9 mouse cellular contexts compared by ENCODE assay signal in the genomic region with DNA sequence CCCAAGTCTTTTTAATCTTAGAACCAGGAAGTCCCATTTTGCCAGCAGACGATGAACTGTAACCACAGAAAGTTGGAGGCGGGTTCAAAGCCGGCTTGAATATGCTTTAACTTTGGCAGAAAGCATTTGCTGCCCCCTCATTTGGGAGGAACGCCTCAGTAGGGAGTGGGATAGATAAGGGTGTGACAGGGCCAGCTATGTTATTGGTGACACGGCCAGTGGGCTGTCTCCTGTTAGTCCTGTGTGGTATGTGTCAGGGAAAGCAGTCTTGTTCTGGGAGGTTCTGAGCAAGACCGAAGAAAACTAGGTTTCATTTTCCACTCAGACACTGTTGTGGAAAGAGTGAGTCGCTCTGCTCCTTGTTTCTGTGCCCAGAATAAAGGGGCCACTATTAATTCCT.
DNase-seq lines count a peak whose midpoint lies in the region; ATAC-seq and TF ChIP-seq lines count a peak whose summit lies in the region.
"Had no signal": no experiment of that assay in that cellular context is flagged by ENCODE, and none has a peak within 500 bp of the region (broad histone marks: within the 10 kb centered on the region; RNA-seq: fewer than 3 reads in every experiment).

No protein-coding gene starts in this region.

- H3K79me3 ChIP-seq in C2C12 (ENCODE audit: low read depth): no peaks in the 10 kb centered on the region

- no peak overlapping the region for H3K9ac ChIP-seq in embryonic facial prominence, embryonic 12.5 days
- H3K9ac ChIP-seq: neural tube, embryonic 13.5 days had no signal

- WGBS in embryonic facial prominence, embryonic 12.5 days: 50% methylated on average over 7 of the region's 7 CpGs
- 68% methylated on average over 7 of the region's 7 CpGs for WGBS in embryonic facial prominence, embryonic 10.5 days
- WGBS in lung, adult 2 months: 24% methylated on average over 7 of the region's 7 CpGs

- no peaks in the 10 kb centered on the region for H3K36me3 ChIP-seq in embryonic facial prominence, embryonic 12.5 days
- H3K36me3 ChIP-seq in embryonic facial prominence, embryonic 10.5 days (replicated peaks): no peaks in the 10 kb centered on the region
- H3K36me3 ChIP-seq in C2C12 (ENCODE audit: control insufficient read depth, insufficient read depth): no peaks in the 10 kb centered on the region
- H3K36me3 ChIP-seq: neural tube, embryonic 13.5 days had no signal

- H3K27ac ChIP-seq in embryonic facial prominence, embryonic 12.5 days: 0 out of 2 replicates have a peak overlapping the region, but pooled peaks have one; percentile 30
- no peak overlapping the region for H3K27ac ChIP-seq in embryonic facial prominence, embryonic 10.5 days (replicated peaks)
- H3K27ac ChIP-seq: neural tube, embryonic 13.5 days had no signal

- TF ChIP-seq CTCF in C2C12 (IDR thresholded peaks at IDR 0.05; ENCODE audit: control insufficient read depth, insufficient read depth, insufficient read length): no peak
- no peak for TF ChIP-seq CTCF in lung, adult 2 months (IDR thresholded peaks at IDR 0.05; ENCODE audit: insufficient read depth, low read length)

- no peaks in the 10 kb centered on the region for H3K27me3 ChIP-seq in embryonic facial prominence, embryonic 12.5 days
- H3K27me3 ChIP-seq in embryonic facial prominence, embryonic 10.5 days (replicated peaks; ENCODE audit: low read depth, poor library complexity, severe bottlenecking): 0 out of 2 replicates have a peak, but pooled peaks cover 6% of the 10 kb centered on the region
- no peaks in the 10 kb centered on the region for H3K27me3 ChIP-seq in C2C12 (ENCODE audit: control insufficient read depth, insufficient read depth, insufficient read length)
- H3K27me3 ChIP-seq: neural tube, embryonic 13.5 days had no signal

- no peak for DNase-seq in embryonic facial prominence, embryonic 10.5 days (ENCODE audit: low spot score)
- peak; percentile 26 for DNase-seq in gastrocnemius, postnatal 25 days
- DNase-seq in lung, adult 2 months: no peak
- no peak for DNase-seq in cerebellum, postnatal 25 days
- DNase-seq in thymus, adult 18-20 months: no peak

- H3K4me3 ChIP-seq in embryonic facial prominence, embryonic 12.5 days: no peak overlapping the region
- no peak overlapping the region for H3K4me3 ChIP-seq in embryonic facial prominence, embryonic 10.5 days
- no peak overlapping the region for H3K4me3 ChIP-seq in C2C12 (ENCODE audit: insufficient read depth, poor library complexity, severe bottlenecking)
- peak overlapping the region; percentile 48 for H3K4me3 ChIP-seq in lung, adult 2 months (replicated peaks; ENCODE audit: extremely low read depth, low read depth, low read length)
- H3K4me3 ChIP-seq: neural tube, embryonic 13.5 days had no signal

- H3K4me1 ChIP-seq in embryonic facial prominence, embryonic 12.5 days: peaks cover 8% of the 10 kb centered on the region; the same call in 1 of the 2 replicates
- H3K4me1 ChIP-seq in embryonic facial prominence, embryonic 10.5 days: peaks cover 12% of the 10 kb centered on the region; the same call in 1 of the 2 replicates
- no peaks in the 10 kb centered on the region for H3K4me1 ChIP-seq in lung, adult 2 months (ENCODE audit: control insufficient read depth, insufficient read depth, low read length)

- H3K4me2 ChIP-seq in embryonic facial prominence, embryonic 12.5 days (replicated peaks): no peak overlapping the region
- H3K4me2 ChIP-seq: neural tube, embryonic 13.5 days had no signal

- peak overlapping the region; percentile 52 for H3ac ChIP-seq in C2C12 (ENCODE audit: control insufficient read depth, insufficient read length, low read depth)

- no peaks in the 10 kb centered on the region for H3K9me3 ChIP-seq in embryonic facial prominence, embryonic 12.5 days
- no peaks in the 10 kb centered on the region for H3K9me3 ChIP-seq in embryonic facial prominence, embryonic 10.5 days
- H3K9me3 ChIP-seq: neural tube, embryonic 13.5 days had no signal

- TF ChIP-seq POLR2A in lung, adult 2 months (IDR thresholded peaks at IDR 0.05; ENCODE audit: borderline replicate concordance, extremely low read depth, low read depth, low read length): no peak

- no peaks in the 10 kb centered on the region for H3K79me2 ChIP-seq in C2C12 (ENCODE audit: control insufficient read depth, insufficient read depth)

- no peak for ATAC-seq in embryonic facial prominence, embryonic 12.5 days (ENCODE audit: insufficient number of reproducible peaks, insufficient read depth, low FRiP score, low TSS enrichment)
- no peak for ATAC-seq in erythroid progenitor cell, adult 5-6 weeks (replicated peaks; ENCODE audit: low FRiP score, poor library complexity, severe bottlenecking)

TF ChIP-seq in C2C12, 6 proteins besides CTCF, POLR2A, EP300 and RAD21:
- TF ChIP-seq MYOG (IDR thresholded peaks at IDR 0.05; ENCODE audit: control insufficient read depth, extremely low read depth, insufficient read length): no peak
- no peak for TF ChIP-seq CEBPB (IDR thresholded peaks at IDR 0.05; ENCODE audit: low read depth)
- no peak for TF ChIP-seq USF1 (IDR thresholded peaks at IDR 0.05; ENCODE audit: low read depth)
- no peak for TF ChIP-seq MYOD1 (IDR thresholded peaks at IDR 0.05; ENCODE audit: control insufficient read depth, insufficient read length, low read depth)
- no peak for TF ChIP-seq MAX (IDR thresholded peaks at IDR 0.05)
- no peak for TF ChIP-seq FOSL1 (IDR thresholded peaks at IDR 0.05; ENCODE audit: insufficient read depth, low read length, poor library complexity, severe bottlenecking)
